8 mouse cellular contexts compared by ENCODE assay signal in the genomic region with DNA sequence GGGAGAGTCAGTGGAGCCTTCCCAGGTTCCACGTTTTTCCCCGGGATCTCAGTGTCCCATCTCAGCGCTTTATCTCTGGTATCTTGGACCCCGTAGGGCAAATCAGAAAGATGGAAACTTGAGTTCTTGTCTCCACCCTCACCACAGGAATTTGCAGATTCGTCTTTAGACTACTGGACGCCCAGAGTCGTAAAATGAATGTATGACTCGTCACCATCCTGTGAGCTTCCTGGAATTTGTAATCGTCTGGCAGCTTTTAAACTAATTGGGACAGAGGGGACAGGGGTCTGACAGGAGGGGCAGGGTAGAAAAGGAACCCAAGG. TPM values are rescaled to one million over a fixed set of nuclear protein-coding genes. Genes with fewer than 3 reads are reported as not detected.
DNase-seq lines count a peak whose midpoint lies in the region; ATAC-seq lines count a peak whose summit lies in the region.

No protein-coding gene starts in this region.

- H3K4me2 ChIP-seq in heart, embryonic 14.5 days (ENCODE audit: low read length), result peak overlapping the region; percentile 83
- peak overlapping the region; percentile 81 for H3K4me2 ChIP-seq in midbrain, embryonic 13.5 days (replicated peaks)

- H3K36me3 ChIP-seq in heart, embryonic 14.5 days (ENCODE audit: control insufficient read depth, insufficient read depth, low read length), result peaks cover 22% of the 10 kb centered on the region
- peaks cover 11% of the 10 kb centered on the region; the same call in 1 of the 2 replicates for H3K36me3 ChIP-seq in midbrain, embryonic 13.5 days

- H3K9ac ChIP-seq in heart, embryonic 14.5 days (ENCODE audit: low read length), result peak overlapping the region; percentile 80
- H3K9ac ChIP-seq in midbrain, embryonic 13.5 days (replicated peaks), result peak overlapping the region; percentile 86; the same call in 1 of the 2 replicates

- no peak for ATAC-seq in heart, embryonic 14.5 days (ENCODE audit: insufficient number of reproducible peaks, insufficient read depth, low FRiP score, low read depth)
- ATAC-seq in granulocyte monocyte progenitor cell, adult 5-6 weeks (replicated peaks; ENCODE audit: poor library complexity, severe bottlenecking), result peak; percentile 16
- peak; percentile 7; the same call in 1 of the 2 replicates for ATAC-seq in midbrain, embryonic 13.5 days

- H3K9me3 ChIP-seq in heart, embryonic 14.5 days (ENCODE audit: control insufficient read depth, low read length), result no peaks in the 10 kb centered on the region
- H3K9me3 ChIP-seq in midbrain, embryonic 13.5 days, result no peaks in the 10 kb centered on the region

- H3K4me1 ChIP-seq in heart, embryonic 14.5 days (ENCODE audit: control insufficient read depth in 2 of 2, insufficient read depth in 2 of 2, low read length in 2 of 2), result peaks cover 19 to 59% of the 10 kb centered on the region in 2 experiments
- peaks cover 47% of the 10 kb centered on the region for H3K4me1 ChIP-seq in midbrain, embryonic 13.5 days (replicated peaks)

- no peak for DNase-seq in heart, adult 11 months
- DNase-seq in Muller cell, postnatal 12 days (ENCODE audit: inconsistent ontology term), result peak; percentile 80
- DNase-seq in cerebellum, postnatal 25 days, result no peak
- DNase-seq in lung, adult 18-20 months, result no peak
- DNase-seq in kidney, postnatal 10 days, result no peak

- H3K27me3 ChIP-seq in heart, embryonic 14.5 days (ENCODE audit: control insufficient read depth, insufficient read depth, low read length), result no peaks in the 10 kb centered on the region
- 0 out of 2 replicates have a peak, but pooled peaks cover 4% of the 10 kb centered on the region for H3K27me3 ChIP-seq in midbrain, embryonic 13.5 days

- WGBS in heart, embryonic 14.5 days, result under 1% methylated on average over 9 of the region's 9 CpGs
- WGBS in midbrain, embryonic 13.5 days, result under 1% methylated on average over 9 of the region's 9 CpGs

- H3K27ac ChIP-seq in heart, embryonic 14.5 days (replicated peaks in 1 of 2; ENCODE audit: control insufficient read depth in 1 of 2, insufficient read depth in 1 of 2, low read depth in 2 of 2, low read length in 2 of 2), result peak overlapping the region; percentile 13 to 59
- H3K27ac ChIP-seq in midbrain, embryonic 13.5 days, result no peak overlapping the region

- H3K4me3 ChIP-seq in heart, embryonic 14.5 days (ENCODE audit: control insufficient read depth in 1 of 2, insufficient read depth in 1 of 2, low read depth in 1 of 2, low read length in 2 of 2), result peak overlapping the region; percentile 69 to 78
- H3K4me3 ChIP-seq in midbrain, embryonic 13.5 days (replicated peaks), result peak overlapping the region; percentile 87

RNA-seq across cellular contexts. Expression of gene Rrm2, which starts 0.6 kb away (rescaled TPM):
- 189 and 209 TPM in 2 replicates for polyA plus RNA-seq in heart, embryonic 14.5 days (2014; fragmentation: Nextera tagmentation; extraction: Ambion mirVana)
- total RNA-seq in granulocyte monocyte progenitor cell, adult 5-6 weeks (2014; fragmentation: Nextera tagmentation), result 132 and 162 TPM in 2 replicates
- total RNA-seq in granulocyte monocyte progenitor cell, adult 5-6 weeks (2017), result 130 and 144 TPM in 2 replicates
- 153 and 175 TPM in 2 replicates for polyA plus RNA-seq in midbrain, embryonic 13.5 days (2015; fragmentation: Nextera tagmentation; extraction: Ambion mirVana)

RNA-seq across cellular contexts. Expression of gene Cys1, which starts 25.8 kb away (rescaled TPM):
- polyA plus RNA-seq in heart, embryonic 14.5 days (2014; fragmentation: Nextera tagmentation; extraction: Ambion mirVana), result 0.91 and 1.2 TPM in 2 replicates
- total RNA-seq in granulocyte monocyte progenitor cell, adult 5-6 weeks (2014; fragmentation: Nextera tagmentation), result not detected in 2 replicates
- not detected in 2 replicates for total RNA-seq in granulocyte monocyte progenitor cell, adult 5-6 weeks (2017)
- 0.90 and 1.0 TPM in 2 replicates for polyA plus RNA-seq in midbrain, embryonic 13.5 days (2015; fragmentation: Nextera tagmentation; extraction: Ambion mirVana)

RNA-seq across cellular contexts. Expression of gene Klf11, which starts 56.4 kb away (rescaled TPM):
- polyA plus RNA-seq in heart, embryonic 14.5 days (2014; fragmentation: Nextera tagmentation; extraction: Ambion mirVana), result 22.3 and 23.8 TPM in 2 replicates
- total RNA-seq in granulocyte monocyte progenitor cell, adult 5-6 weeks (2014; fragmentation: Nextera tagmentation), result 7.1 and 13.2 TPM in 2 replicates
- 10.0 and 12.7 TPM in 2 replicates for total RNA-seq in granulocyte monocyte progenitor cell, adult 5-6 weeks (2017)
- polyA plus RNA-seq in midbrain, embryonic 13.5 days (2015; fragmentation: Nextera tagmentation; extraction: Ambion mirVana), result 16.8 and 19.1 TPM in 2 replicates
